Mouse (Mus musculus): ENCODE measurements at regions not wholly inside any gene's neighbourhood (a gene's known extent, or its start where the extent isn't known, plus 50 kb on each side); places are given as distances from the start of the nearest gene placed in this dataset.
"Not testable (repeated sequence)": the region's sequence is repeated elsewhere in the genome, so short reads cannot be mapped to it uniquely, and the experiment has no call there.

DNA sequence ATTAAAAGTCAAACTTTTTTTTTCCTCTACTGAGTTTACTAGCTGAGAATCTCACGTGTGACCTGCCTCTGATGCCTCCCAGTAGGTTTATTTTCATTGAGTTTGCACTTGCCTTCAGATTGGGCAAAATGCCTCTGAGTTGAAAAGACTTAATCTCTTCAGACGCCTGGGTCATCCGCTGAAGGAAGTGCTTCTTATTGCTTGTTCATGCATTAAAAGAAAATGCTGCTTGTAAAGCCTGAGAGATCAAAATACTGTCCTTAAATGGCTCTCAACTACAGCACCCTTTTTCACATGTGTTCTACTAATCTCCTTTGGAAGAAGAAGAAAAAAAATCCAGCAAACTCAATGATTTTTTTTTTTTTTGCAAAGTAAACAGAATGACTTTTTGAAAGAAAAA, 351.5 kb downstream of the Kcnh5 start:
- Histone ChIP-seq H3K4me3 (replicated peaks; ENCODE audit: insufficient read depth, low read depth, low read length) (no peak overlapping the region), H3K4me1 (ENCODE audit: control insufficient read depth, insufficient read depth, low read length) (no peaks in the 10 kb centered on the region), H3K27ac (ENCODE audit: insufficient read depth, low read length) (no peak overlapping the region), H3K27me3 (ENCODE audit: control insufficient read depth, insufficient read depth, low read length) (no peaks in the 10 kb centered on the region)
- no peak for TF ChIP-seq POLR2A (IDR thresholded peaks at IDR 0.05; ENCODE audit: borderline replicate concordance, insufficient read depth, low read length)
- TF ChIP-seq CTCF (IDR thresholded peaks at IDR 0.05; ENCODE audit: borderline replicate concordance, insufficient read depth, low read depth, low read length) = no peak
- 14% methylated on average over 3 of the region's 3 CpGs for WGBS
- DNase-seq = no peak

DNA sequence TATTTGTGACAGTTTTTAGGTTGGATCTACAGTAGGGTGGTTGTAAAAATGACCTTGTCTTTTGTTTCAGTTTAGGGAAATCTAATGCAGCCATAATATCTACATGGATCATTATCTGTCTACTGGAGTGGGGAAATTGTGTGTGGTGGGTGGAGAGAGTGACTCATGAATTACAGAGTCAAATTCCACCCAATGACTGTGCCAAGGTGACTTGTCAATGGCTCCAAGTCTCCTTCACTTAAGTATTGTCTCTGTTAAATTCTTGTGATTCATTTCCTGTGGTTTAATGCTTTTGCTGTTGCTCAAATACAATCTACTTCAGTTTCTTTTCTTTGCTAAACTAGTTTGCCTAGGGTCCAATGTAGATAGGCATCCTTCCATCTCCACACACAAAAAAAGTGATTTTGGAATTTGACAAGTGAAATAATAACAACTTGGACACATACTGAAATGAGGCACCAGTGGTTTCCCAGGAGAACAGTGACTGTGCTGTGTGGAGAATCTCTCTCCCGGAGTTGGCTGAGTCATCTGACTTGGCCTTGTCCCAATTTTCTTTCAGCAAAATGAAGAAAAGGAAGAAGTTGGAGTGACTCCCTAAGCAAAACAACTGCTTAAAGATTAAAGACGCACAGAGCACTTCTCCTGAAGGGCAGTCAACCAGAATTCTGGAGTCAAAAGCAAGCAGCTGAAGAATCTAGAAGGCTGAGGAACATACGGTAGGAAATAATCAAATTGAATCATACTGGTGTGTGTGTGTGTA, 352.2 kb downstream of the Kcnh5 start:
- H3K4me1 ChIP-seq (ENCODE audit: control insufficient read depth, insufficient read depth, low read length) = no peaks in the 10 kb centered on the region
- DNase-seq = peak; percentile 7 to 44
- WGBS = 14% methylated on average over 3 of the region's 3 CpGs
- no peaks in the 10 kb centered on the region for H3K27me3 ChIP-seq (ENCODE audit: control insufficient read depth, insufficient read depth, low read length)
- no peak overlapping the region for H3K4me3 ChIP-seq (replicated peaks; ENCODE audit: insufficient read depth, low read depth, low read length)
- no peak for TF ChIP-seq POLR2A (IDR thresholded peaks at IDR 0.05; ENCODE audit: borderline replicate concordance, insufficient read depth, low read length)
- no peak for TF ChIP-seq CTCF (IDR thresholded peaks at IDR 0.05; ENCODE audit: borderline replicate concordance, insufficient read depth, low read depth, low read length)
- no peak overlapping the region for H3K27ac ChIP-seq (ENCODE audit: insufficient read depth, low read length)

DNA sequence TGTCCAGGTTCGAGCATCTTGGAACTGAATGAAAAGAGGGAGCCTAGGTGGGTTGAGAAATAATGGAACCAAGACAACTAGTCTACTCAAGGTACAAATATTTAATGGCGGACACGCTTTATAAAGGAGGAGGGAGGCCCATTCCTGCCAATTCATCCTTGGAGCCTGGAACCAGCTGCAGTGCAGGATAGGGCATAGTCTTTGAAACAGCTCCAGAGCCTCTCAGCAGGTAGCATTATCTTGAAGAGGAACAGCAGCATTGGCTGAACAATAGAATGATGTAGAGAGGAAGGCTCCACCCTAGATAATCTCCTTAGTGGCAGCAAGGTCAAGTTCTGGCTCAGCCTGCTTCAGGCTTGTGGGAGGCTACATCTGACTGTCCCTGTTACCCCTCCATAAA, 361.0 kb downstream of the Kcnh5 start:
- DNase-seq; H3K27me3 ChIP-seq (ENCODE audit: control insufficient read depth, insufficient read depth, low read length); H3K27ac ChIP-seq (ENCODE audit: insufficient read depth, low read length); H3K4me1 ChIP-seq (ENCODE audit: control insufficient read depth, insufficient read depth, low read length); H3K4me3 ChIP-seq (replicated peaks; ENCODE audit: insufficient read depth, low read depth, low read length): not testable (repeated sequence)
- WGBS = 89% methylated on average over 3 of the region's 3 CpGs

DNA sequence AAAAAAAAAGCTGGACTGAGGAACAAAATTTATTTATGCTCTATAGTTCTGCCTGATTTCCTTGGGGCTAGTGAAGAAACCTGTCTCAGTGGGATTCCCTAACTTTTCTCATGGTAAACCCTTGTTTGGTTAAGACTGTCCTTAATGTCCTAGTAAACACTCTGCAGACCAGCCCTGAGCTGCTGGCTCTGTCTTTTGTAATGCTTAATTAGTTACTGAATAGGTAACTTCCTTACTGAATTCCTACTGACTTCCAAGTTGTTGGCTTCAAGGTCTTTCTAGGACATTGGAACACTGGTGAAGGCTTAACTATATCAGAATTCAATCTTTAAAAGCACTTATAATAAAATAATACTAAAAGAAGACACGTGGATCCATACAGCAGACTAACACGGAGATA, 368.6 kb downstream of the Kcnh5 start:
- not testable (repeated sequence) for H3K4me1 ChIP-seq (ENCODE audit: control insufficient read depth, insufficient read depth, low read length); H3K4me3 ChIP-seq (replicated peaks; ENCODE audit: insufficient read depth, low read depth, low read length); DNase-seq; H3K27me3 ChIP-seq (ENCODE audit: control insufficient read depth, insufficient read depth, low read length); H3K27ac ChIP-seq (ENCODE audit: insufficient read depth, low read length)
- 88% methylated on average over 2 of the region's 2 CpGs for WGBS

DNA sequence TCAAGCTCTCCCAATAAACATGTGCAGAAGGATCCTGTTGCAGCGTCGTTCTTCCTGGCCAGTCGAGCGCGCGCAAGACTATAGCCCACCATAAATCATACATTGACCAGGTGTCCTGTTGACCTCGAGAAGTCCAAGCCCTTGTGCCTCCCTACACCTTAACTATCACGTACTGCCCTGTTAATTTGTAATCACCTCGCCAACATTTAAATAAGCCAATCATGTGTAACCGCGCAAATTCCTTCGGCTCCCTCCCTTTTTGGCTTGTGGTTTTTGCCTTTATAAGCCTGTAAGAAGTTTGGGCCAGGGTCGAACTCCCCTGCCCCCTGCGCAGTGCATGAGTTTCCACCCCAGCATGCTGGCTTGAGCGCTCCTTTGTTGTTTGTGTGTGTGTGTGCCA, 369.2 kb downstream of the Kcnh5 start:
- not testable (repeated sequence) for H3K4me1 ChIP-seq (ENCODE audit: control insufficient read depth, insufficient read depth, low read length); DNase-seq; H3K4me3 ChIP-seq (replicated peaks; ENCODE audit: insufficient read depth, low read depth, low read length); H3K27ac ChIP-seq (ENCODE audit: insufficient read depth, low read length); H3K27me3 ChIP-seq (ENCODE audit: control insufficient read depth, insufficient read depth, low read length)
- WGBS = 96% methylated on average over 15 of the region's 15 CpGs

DNA sequence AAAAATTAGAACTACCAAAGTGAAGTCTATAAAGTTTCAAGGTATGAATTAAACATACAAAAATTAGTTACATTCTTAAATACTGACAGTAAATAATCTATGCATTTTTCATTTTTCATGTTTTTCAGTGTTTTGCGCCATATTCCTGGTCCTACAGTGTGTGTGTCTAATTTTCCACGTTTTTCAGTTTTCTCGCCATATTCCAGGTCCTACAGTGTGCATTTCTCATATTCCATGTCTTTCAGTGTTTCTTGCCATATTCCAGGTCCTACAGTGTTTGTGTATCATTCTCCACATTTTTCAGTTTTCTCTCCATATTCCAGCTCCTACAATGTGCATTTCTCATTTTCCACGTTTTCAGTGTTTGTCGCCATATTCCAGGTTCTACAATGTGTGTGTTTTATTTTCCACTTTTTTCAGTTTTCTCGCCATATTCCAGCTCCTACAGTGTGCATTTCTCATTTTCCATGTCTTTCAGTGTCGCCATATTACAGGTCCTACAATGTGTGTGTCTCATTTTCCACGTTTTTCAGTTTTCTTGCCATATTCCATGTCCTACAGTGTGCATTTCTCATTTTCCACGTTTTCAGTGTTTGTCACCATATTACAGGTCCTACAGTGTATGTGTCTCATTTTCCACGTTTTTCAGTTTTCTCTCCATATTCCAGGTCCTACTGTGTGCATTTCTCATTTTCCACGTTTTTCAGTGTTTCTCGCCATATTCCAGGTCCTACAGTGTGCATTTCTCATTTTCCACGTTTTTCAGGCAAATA, 373.2 kb downstream of the Kcnh5 start:
- H3K4me1 ChIP-seq (ENCODE audit: control insufficient read depth, insufficient read depth, low read length) = no peaks in the 10 kb centered on the region
- H3K27me3 ChIP-seq (ENCODE audit: control insufficient read depth, insufficient read depth, low read length) = peaks cover 2% of the 10 kb centered on the region; the same call in 1 of the 2 replicates
- 56% methylated on average over 13 of the region's 13 CpGs for WGBS
- H3K27ac ChIP-seq (ENCODE audit: insufficient read depth, low read length) = no peak overlapping the region
- TF ChIP-seq CTCF (IDR thresholded peaks at IDR 0.05; ENCODE audit: borderline replicate concordance, insufficient read depth, low read depth, low read length) (no peak), POLR2A (IDR thresholded peaks at IDR 0.05; ENCODE audit: borderline replicate concordance, insufficient read depth, low read length) (no peak)
- no peak overlapping the region for H3K4me3 ChIP-seq (replicated peaks; ENCODE audit: insufficient read depth, low read depth, low read length)
- no peak for DNase-seq

DNA sequence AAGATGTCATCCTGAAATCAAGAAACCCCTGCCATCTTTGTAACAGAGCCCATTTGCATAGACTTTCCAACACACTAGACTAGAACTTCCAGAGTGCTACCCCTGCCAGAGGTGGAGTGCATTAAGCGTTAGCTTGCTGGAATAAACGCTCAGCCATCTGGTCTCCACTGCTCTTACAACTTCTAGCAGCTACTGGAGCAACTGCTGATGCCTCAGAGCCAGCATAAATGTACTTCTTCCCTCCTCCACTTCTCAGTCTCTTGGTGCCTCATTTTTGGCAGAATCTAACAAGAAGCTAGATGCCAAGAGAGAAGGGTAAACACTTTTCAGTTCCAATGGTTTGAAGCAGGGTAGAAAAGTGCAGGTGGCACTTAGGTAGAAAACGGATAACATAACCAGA, 385.1 kb downstream of the Kcnh5 start:
- WGBS = 22% methylated on average over 3 of the region's 3 CpGs
- H3K27me3 ChIP-seq (ENCODE audit: control insufficient read depth, insufficient read depth, low read length) = no peaks in the 10 kb centered on the region
- H3K27ac ChIP-seq (ENCODE audit: insufficient read depth, low read length) = no peak overlapping the region
- no peak overlapping the region for H3K4me3 ChIP-seq (replicated peaks; ENCODE audit: insufficient read depth, low read depth, low read length)
- no peaks in the 10 kb centered on the region for H3K4me1 ChIP-seq (ENCODE audit: control insufficient read depth, insufficient read depth, low read length)
- no peak for DNase-seq
- TF ChIP-seq CTCF (IDR thresholded peaks at IDR 0.05; ENCODE audit: borderline replicate concordance, insufficient read depth, low read depth, low read length) = no peak
- no peak for TF ChIP-seq POLR2A (IDR thresholded peaks at IDR 0.05; ENCODE audit: borderline replicate concordance, insufficient read depth, low read length)

DNA sequence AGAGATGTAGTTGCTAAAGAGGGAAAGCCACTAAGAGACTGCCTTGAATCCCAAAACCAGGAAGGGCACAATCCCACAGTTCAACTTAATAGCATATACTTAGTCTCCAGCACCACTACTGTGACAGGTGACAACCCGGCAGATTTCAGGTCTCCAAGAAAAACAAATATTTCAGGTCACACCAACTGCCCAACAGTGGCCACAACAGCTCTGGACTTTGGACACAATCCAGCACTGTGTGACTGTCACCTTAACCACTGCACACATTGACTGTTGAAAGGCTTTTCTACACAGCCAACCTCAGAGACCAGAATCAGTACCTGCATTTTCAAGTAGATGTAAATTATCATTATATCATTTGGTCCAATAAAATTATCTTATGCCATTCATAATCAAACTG, 414.8 kb downstream of the Kcnh5 start:
- Histone ChIP-seq H3K4me1 (ENCODE audit: control insufficient read depth, insufficient read depth, low read length) (no peaks in the 10 kb centered on the region), H3K27ac (ENCODE audit: insufficient read depth, low read length) (no peak overlapping the region), H3K27me3 (ENCODE audit: control insufficient read depth, insufficient read depth, low read length) (no peaks in the 10 kb centered on the region), H3K4me3 (replicated peaks; ENCODE audit: insufficient read depth, low read depth, low read length) (no peak overlapping the region)
- DNase-seq = no peak
- TF ChIP-seq CTCF (IDR thresholded peaks at IDR 0.05; ENCODE audit: borderline replicate concordance, insufficient read depth, low read depth, low read length) (no peak), POLR2A (IDR thresholded peaks at IDR 0.05; ENCODE audit: borderline replicate concordance, insufficient read depth, low read length) (no peak)
- WGBS = 89% methylated on average over 1 of the region's 1 CpGs
